Mouse (Mus musculus) C2C12 (cell line): ENCODE results near the gene Cchcr1.

Source experiments
- CTCF ChIP-seq: IDR thresholded peaks from one replicate; pipeline ENCODE4 v1.5.1; 2011; ENCODE audit not compliant: control insufficient read depth, insufficient read depth, insufficient read length
- FOSL1 ChIP-seq: IDR thresholded peaks from one replicate; pipeline ENCODE4 v1.8.0; 2011; ENCODE audit warnings: mild to moderate bottlenecking, low read length; ENCODE audit not compliant: poor library complexity, insufficient read depth, severe bottlenecking
- MAX ChIP-seq: IDR thresholded peaks from one replicate; pipeline ENCODE4 v1.6.1; 2011; ENCODE audit warnings: mild to moderate bottlenecking, control low read depth
- MYOD1 ChIP-seq: IDR thresholded peaks from one replicate; pipeline ENCODE4 v1.6.1; 2011; ENCODE audit warnings: low read depth; ENCODE audit not compliant: control insufficient read depth, insufficient read length
- MYOG ChIP-seq: IDR thresholded peaks from one replicate; pipeline ENCODE4 v1.6.1; 2011; ENCODE audit not compliant: control insufficient read depth, insufficient read length; ENCODE audit errors: extremely low read depth
- USF1 ChIP-seq: IDR thresholded peaks from one replicate; pipeline ENCODE4 v1.6.1; 2011; ENCODE audit warnings: low read depth, mild to moderate bottlenecking, control low read depth, moderate library complexity

- TF ChIP-seq CTCF (no peak), MAX (no peak), MYOD1 (no peak), USF1 (no peak), FOSL1 (no peak), MYOG (no peak)
These were observed 53.9 kb downstream of the Cchcr1 start for GRCm38 (mm10) chr17:35570836-35571235.
